Mouse (Mus musculus) midbrain, embryonic 10.5 days (tissue): ENCODE measurements around the gene Ercc4. TPM values are rescaled to one million over a fixed set of nuclear protein-coding genes. Genes with fewer than 3 reads are reported as not detected.
A peak's percentile ranks its signal among the peaks of the same experiment; 100 is the strongest.
"Not testable (repeated sequence)": the region's sequence is repeated elsewhere in the genome, so short reads cannot be mapped to it uniquely, and the experiment has no call there.

Experiments used
- DNase-seq: peaks from one replicate; pipeline ENCODE4 v3.0.0-alpha.2; 2017; ENCODE audit warnings: low spot score
- H3K27ac ChIP-seq: fragments of 300-500 bp; sonication (generic); replicated peaks from 2 replicates; pipeline ENCODE4 v1.5.1; 2016; ENCODE audit warnings: mild to moderate bottlenecking
- H3K27me3 ChIP-seq: fragments of 300-500 bp; sonication (generic); 2 replicates; pipeline ENCODE4 v1.6.1; 2016; ENCODE audit warnings: low read depth, mild to moderate bottlenecking; ENCODE audit not compliant: poor library complexity, severe bottlenecking
- H3K36me3 ChIP-seq: fragments of 300-500 bp; sonication (generic); 2 replicates; pipeline ENCODE4 v1.6.1; 2016; ENCODE audit warnings: mild to moderate bottlenecking, moderate library complexity
- H3K4me1 ChIP-seq: fragments of 300-500 bp; sonication (generic); 2 replicates; pipeline ENCODE4 v1.6.1; 2016
- H3K4me3 ChIP-seq: fragments of 300-500 bp; sonication (generic); 2 replicates; pipeline ENCODE4 v1.5.1; 2016; ENCODE audit warnings: mild to moderate bottlenecking, moderate library complexity
- H3K9me3 ChIP-seq: fragments of 300-500 bp; sonication (generic); replicated peaks from 2 replicates; pipeline ENCODE4 v1.6.1; 2016; ENCODE audit warnings: mild to moderate bottlenecking
- WGBS: fragments of 180-500 bp; shearing (Covaris S2); methylation state at CpG from one replicate; pipeline ENCODE4 v1.1.7; 2016; 5-methylcytosine and 5-hydroxymethylcytosine counted together
- polyA plus RNA-seq: library from polyadenylated mRNA; unstranded; fragments of >200 nt; fragmentation: Nextera tagmentation; extraction: Ambion mirVana; gene quantifications from 2 replicates; pipeline ENCODE4 v1.2.1, GENCODE M21; 2016

Ercc4 gene
- 13.9 and 15.6 TPM in 2 replicates for polyA plus RNA-seq

GRCm38 (mm10) chr16:13109156-13109989 lies at the start of gene Ercc4:
Ercc4 (plus strand) TSS chr16:13109684.
- H3K4me3 ChIP-seq: peak within 1 kb of the TSS; percentile 82
- peaks cover 8% of the 10 kb centered on the region for H3K4me1 ChIP-seq
- peaks cover 27% of the 10 kb centered on the region for H3K36me3 ChIP-seq
- no peaks in the 10 kb centered on the region for H3K27me3 ChIP-seq
- H3K9me3 ChIP-seq: no peaks in the 10 kb centered on the region
- peak; percentile 97 for DNase-seq
- peak within 1 kb of the TSS; percentile 91 for H3K27ac ChIP-seq
- WGBS: under 1% methylated on average over 53 of the region's 53 CpGs

GRCm38 (mm10) chr16:13061113-13061512 lies 48.4 kb upstream of the Ercc4 start:
- Histone ChIP-seq H3K4me3 (peak overlapping the region; percentile 31; the same call in 1 of the 2 replicates), H3K4me1 (peaks cover 7% of the 10 kb centered on the region), H3K27me3 (no peaks in the 10 kb centered on the region), H3K27ac (peak overlapping the region; percentile 38), H3K36me3 (no peaks in the 10 kb centered on the region), H3K9me3 (no peaks in the 10 kb centered on the region)
- 35% methylated on average over 10 of the region's 10 CpGs for WGBS
- no peak for DNase-seq

DNA sequence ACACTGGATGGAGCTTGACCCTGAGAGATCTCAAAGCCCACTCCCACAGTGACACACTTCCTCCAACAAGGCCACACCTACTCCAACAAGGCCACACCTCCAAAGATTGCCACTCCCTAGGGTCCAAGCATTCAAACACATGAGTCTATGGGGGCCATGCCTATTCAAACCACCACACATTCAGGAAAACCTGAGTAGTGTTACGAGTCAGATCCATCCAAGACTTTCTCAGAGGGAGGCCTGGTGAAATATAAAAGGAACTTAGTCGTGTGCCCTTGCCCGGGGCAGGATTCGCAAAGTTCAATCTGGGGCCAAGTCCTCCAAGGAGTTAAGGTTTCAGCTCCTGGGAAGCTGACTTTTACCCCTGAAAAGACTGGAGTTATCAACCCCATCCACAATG lies 35.3 kb upstream of the Ercc4 start:
- H3K27me3 ChIP-seq: no peaks in the 10 kb centered on the region
- no peak overlapping the region for H3K4me3 ChIP-seq
- H3K9me3 ChIP-seq: no peaks in the 10 kb centered on the region
- H3K27ac ChIP-seq: no peak overlapping the region
- no peaks in the 10 kb centered on the region for H3K4me1 ChIP-seq
- H3K36me3 ChIP-seq: no peaks in the 10 kb centered on the region
- WGBS: 83% methylated on average over 4 of the region's 4 CpGs
- DNase-seq: no peak

DNA sequence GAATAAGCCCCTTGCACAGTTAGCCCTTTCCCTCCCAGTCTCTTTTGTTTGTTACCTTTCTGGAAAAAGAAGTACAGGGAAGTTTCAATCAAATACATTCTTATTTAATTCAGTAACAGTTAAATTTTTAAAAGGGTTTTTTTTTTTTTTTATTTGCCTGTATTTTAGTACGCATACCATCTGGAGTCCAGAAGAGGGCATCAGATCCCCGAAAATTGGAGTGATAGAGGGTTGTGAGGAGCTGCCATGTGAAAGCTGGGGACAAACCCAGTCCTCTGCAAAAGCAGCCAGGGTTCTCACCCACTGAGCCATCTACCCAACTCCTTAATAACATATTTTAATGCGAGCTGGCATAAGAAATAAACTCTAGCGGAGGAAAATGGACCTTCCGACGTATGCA lies 29.3 kb upstream of the Ercc4 start:
- Histone ChIP-seq H3K4me1 (no peaks in the 10 kb centered on the region), H3K27ac (no peak overlapping the region), H3K27me3 (no peaks in the 10 kb centered on the region), H3K9me3 (no peaks in the 10 kb centered on the region), H3K4me3 (no peak overlapping the region), H3K36me3 (no peaks in the 10 kb centered on the region)
- WGBS: 78% methylated on average over 6 of the region's 6 CpGs
- DNase-seq: no peak

DNA sequence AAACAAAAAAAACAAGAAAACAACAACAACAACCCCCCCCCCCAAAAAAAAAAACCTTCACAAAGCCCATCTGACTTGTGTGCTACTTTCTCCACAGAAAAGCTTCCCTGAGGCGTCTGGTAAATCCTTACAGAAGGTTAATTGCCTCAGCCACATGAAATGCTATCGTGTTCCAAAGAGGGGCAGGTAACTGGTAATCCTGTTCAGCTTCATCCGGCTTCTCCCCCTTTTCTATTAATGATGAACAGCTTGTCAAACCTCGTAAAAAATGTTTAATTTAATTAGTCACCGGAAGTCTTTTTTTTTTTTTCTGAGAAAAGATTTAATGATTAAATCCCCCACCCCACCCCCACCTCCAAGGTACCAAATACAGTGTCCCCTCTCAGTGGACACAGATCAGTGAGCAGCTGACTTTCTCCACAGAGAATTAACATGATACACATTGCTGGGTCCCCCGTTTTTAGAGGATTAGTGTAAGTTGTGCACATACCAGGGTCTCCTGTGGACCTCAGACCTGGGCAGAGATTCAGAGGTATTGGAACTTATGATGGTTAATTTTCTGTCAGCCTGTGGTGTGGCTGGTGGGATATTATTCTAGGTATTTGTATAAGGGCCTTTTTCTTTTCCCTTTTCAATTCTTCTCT lies 26.2 kb upstream of the Ercc4 start:
- Histone ChIP-seq H3K9me3 (no peaks in the 10 kb centered on the region), H3K27ac (no peak overlapping the region), H3K4me3 (no peak overlapping the region), H3K36me3 (no peaks in the 10 kb centered on the region), H3K27me3 (no peaks in the 10 kb centered on the region), H3K4me1 (no peaks in the 10 kb centered on the region)
- WGBS: 79% methylated on average over 6 of the region's 6 CpGs
- no peak for DNase-seq

DNA sequence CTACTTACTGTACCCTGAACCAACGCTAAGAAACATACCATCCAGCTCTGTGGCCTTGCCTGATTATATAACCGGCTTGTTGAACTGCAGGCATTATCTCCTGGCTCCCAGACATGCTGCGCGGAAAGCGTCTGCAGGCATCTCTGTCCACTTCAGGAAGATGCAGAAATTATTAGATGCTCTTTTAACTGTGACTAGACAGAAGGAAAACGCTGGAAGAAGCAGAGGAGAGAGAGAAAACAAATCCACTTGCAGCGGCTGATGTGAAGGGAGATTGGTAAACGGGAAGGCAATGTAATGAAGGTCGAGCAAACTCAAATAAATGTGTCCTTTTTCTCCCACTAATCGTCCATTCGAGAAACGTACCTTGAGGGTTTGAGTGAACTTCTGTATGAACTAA lies 1.1 kb upstream of the Ercc4 start:
- Histone ChIP-seq H3K9me3 (no peaks in the 10 kb centered on the region), H3K4me3 (no peak overlapping the region), H3K36me3 (peaks cover 17% of the 10 kb centered on the region), H3K27me3 (no peaks in the 10 kb centered on the region), H3K27ac (no peak overlapping the region), H3K4me1 (peaks cover 8% of the 10 kb centered on the region)
- no peak for DNase-seq
- WGBS: 93% methylated on average over 12 of the region's 12 CpGs

- Histone ChIP-seq H3K27me3 (no peaks in the 10 kb centered on the region), H3K4me1 (peaks cover 8% of the 10 kb centered on the region), H3K4me3 (peak overlapping the region; percentile 82), H3K9me3 (no peaks in the 10 kb centered on the region), H3K27ac (peak overlapping the region; percentile 91), H3K36me3 (peaks cover 34% of the 10 kb centered on the region)
- DNase-seq: no peak
- under 1% methylated on average over 32 of the region's 32 CpGs for WGBS
These were observed 609 bp downstream of the Ercc4 start for GRCm38 (mm10) chr16:13109990-13110595.

GRCm38 (mm10) chr16:13114821-13115220 lies 5.3 kb downstream of the Ercc4 start:
- no peaks in the 10 kb centered on the region for H3K9me3 ChIP-seq
- no peak overlapping the region for H3K4me3 ChIP-seq
- peaks cover 8% of the 10 kb centered on the region for H3K4me1 ChIP-seq
- H3K36me3 ChIP-seq: peaks cover 54% of the 10 kb centered on the region
- no peaks in the 10 kb centered on the region for H3K27me3 ChIP-seq
- DNase-seq: no peak
- WGBS: 92% methylated on average over 2 of the region's 2 CpGs
- H3K27ac ChIP-seq: no peak overlapping the region

DNA sequence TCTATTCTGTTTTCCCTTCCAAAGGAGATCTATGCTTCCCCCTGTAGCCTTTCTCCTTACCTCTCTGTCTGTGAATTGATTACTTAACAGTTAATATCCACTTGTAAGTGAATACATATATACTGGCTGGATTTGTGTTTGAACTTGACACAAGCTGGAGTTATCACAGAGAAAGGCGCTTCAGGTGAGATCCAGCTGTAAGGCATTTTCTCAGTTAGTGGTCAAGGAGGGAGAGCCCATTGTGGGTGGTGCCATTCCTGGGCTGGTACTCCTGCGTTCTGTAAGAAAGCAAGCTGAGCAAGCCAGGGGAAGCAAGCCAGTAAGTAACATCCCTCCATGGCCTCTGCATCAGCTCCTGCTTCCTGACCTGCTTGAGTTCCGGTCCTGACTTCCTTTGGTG lies 6.0 kb downstream of the Ercc4 start:
- WGBS: 90% methylated on average over 3 of the region's 3 CpGs

GRCm38 (mm10) chr16:13117299-13117966 lies 7.9 kb downstream of the Ercc4 start:
- no peak overlapping the region for H3K4me3 ChIP-seq
- no peak overlapping the region for H3K27ac ChIP-seq
- no peaks in the 10 kb centered on the region for H3K27me3 ChIP-seq
- DNase-seq: peak; percentile 30
- H3K36me3 ChIP-seq: peaks cover 71% of the 10 kb centered on the region
- H3K9me3 ChIP-seq: no peaks in the 10 kb centered on the region
- no peaks in the 10 kb centered on the region for H3K4me1 ChIP-seq
- WGBS: 73% methylated on average over 9 of the region's 9 CpGs

More for the DNA sequence above, 6.0 kb downstream of the Ercc4 start:
- not testable (repeated sequence) for H3K9me3 ChIP-seq, H3K27me3 ChIP-seq, H3K27ac ChIP-seq, DNase-seq, H3K4me1 ChIP-seq, H3K4me3 ChIP-seq
- peaks cover 59% of the 10 kb centered on the region for H3K36me3 ChIP-seq

GRCm38 (mm10) chr16:13117967-13118430 lies 8.5 kb downstream of the Ercc4 start:
- Histone ChIP-seq H3K9me3 (no peaks in the 10 kb centered on the region), H3K27me3 (no peaks in the 10 kb centered on the region), H3K36me3 (peaks cover 69% of the 10 kb centered on the region), H3K4me3 (no peak overlapping the region), H3K4me1 (no peaks in the 10 kb centered on the region), H3K27ac (no peak overlapping the region)
- no peak for DNase-seq
- WGBS: 95% methylated on average over 7 of the region's 7 CpGs

DNA sequence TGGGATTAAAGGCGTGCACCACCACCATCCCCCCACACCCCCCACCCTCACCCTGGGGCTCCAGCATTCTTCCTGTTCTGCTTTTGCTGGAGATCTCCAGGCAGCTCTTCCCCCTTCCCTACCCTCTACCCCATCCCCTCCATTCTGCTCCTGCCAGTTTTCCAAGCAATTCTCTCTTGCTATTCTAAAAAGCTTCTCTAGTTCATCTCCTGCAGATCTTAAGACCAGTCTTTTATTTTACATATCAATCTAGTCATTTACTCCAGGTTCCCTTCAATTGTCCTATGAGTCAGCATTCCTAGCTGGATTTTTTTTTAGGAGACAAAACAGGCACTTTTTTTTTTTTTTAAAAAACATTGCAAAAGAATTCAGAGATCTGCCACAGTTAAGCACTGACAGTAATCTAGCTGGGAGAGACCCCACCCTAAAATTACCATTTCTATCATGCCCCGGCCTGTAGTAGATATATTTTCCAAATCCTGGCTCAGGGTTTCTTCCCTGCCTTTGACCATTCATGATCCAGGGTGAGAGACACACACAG lies 9.3 kb downstream of the Ercc4 start:
- peaks cover 69% of the 10 kb centered on the region for H3K36me3 ChIP-seq
- no peak overlapping the region for H3K27ac ChIP-seq
- H3K4me1 ChIP-seq: no peaks in the 10 kb centered on the region
- H3K9me3 ChIP-seq: no peaks in the 10 kb centered on the region
- DNase-seq: no peak
- 89% methylated on average over 2 of the region's 2 CpGs for WGBS
- no peaks in the 10 kb centered on the region for H3K27me3 ChIP-seq
- H3K4me3 ChIP-seq: no peak overlapping the region
